Mouse (Mus musculus) thymus, adult 2 months (tissue): ENCODE measurements around the gene Nrap.

Experiments used
- CTCF ChIP-seq: fragments of 200-500 bp; IDR thresholded peaks from 2 replicates; pipeline ENCODE4 v1.5.1; 2012; ENCODE audit warnings: mild to moderate bottlenecking, control low read depth, low read length, moderate library complexity, borderline replicate concordance; ENCODE audit not compliant: control insufficient read depth, poor library complexity, insufficient read depth; ENCODE audit errors: extremely low read depth
- POLR2A ChIP-seq: fragments of 200-500 bp; IDR thresholded peaks from 2 replicates; pipeline ENCODE4 v1.6.1; 2012; ENCODE audit warnings: mild to moderate bottlenecking, low read length, control low read depth, moderate library complexity; ENCODE audit not compliant: control insufficient read depth, poor library complexity, insufficient read depth; ENCODE audit errors: extremely low read depth

DNA sequence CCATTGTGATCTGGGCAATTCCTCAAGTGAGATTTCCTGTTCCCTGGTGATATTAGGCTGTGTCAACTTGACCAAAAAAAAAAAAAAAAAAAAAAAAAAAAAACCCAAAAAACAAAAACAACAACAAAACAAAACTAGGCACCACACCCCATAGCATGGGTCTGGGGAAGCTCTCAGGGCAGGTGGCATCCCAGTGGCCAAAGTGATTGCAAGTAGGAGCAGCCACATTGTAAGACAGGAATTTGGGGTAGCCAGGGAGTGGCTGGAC is 8.6 kb upstream of the Nrap start:
- no peak for TF ChIP-seq POLR2A
- no peak for TF ChIP-seq CTCF
